Mouse (Mus musculus): Measurements from ENCODE around the gene Lin52.

Lin52 gene

DNA sequence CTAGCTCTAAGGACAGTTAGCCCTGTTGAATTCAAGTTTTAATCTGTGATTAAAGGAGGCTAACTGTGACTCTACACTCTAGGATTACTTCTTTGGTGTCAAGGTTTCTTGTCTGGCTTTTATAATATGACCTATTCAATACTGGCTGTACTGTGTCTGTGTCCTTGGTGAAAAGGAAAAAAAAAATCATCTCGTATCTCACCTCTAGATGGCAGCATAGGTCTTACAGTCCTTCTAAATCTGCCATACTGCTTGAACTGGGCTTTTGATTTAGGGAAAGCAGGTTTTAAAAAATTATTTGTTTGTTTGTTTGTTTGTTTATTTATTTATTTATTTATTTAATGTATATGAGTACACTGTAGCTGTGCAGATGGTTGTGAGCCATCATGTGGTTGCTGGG is 17.5 kb downstream of the Lin52 start:
- DNase-seq (ENCODE audit: low read depth) = peak; percentile 82

DNA sequence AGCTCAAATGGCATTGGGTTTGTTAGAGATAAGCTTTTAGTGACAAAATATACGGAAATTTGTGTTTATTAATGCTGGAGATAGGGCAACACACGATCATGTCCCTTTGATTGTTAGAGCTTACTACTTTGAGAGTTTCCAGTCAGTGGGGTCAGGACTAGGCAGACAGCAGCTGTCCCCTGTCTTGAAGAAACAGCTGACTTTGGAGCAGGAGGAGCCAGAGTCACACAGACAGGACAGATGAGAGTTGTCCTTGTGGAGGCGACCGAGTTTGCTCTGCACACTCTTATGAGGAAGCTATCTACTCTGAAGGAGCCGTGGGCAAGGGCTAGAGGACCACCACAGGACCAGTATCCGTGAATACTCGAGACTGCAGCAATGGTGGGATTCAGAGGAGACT is 27.7 kb downstream of the Lin52 start:
- DNase-seq (ENCODE audit: low read depth) = no peak

DNA sequence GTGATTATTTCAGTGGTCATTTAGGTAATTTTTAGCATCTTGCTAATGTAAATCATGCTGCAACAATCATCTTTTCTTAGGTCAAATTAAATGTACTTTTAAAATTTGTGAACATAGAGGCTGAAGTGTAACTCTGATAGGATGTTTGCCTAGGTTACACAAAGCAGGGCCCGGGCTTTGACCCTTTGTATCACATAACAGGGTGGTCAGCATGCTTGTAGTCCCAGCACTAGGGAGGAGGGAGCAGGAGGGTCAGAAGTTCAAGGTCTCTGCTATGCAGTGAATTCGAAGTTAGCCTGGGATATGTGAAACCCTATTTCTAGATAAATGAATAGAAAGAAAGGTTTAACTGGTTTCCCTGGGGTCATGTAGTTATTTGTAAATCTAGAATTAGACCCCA is 30.0 kb downstream of the Lin52 start:
- no peak for DNase-seq (ENCODE audit: low read depth)

DNA sequence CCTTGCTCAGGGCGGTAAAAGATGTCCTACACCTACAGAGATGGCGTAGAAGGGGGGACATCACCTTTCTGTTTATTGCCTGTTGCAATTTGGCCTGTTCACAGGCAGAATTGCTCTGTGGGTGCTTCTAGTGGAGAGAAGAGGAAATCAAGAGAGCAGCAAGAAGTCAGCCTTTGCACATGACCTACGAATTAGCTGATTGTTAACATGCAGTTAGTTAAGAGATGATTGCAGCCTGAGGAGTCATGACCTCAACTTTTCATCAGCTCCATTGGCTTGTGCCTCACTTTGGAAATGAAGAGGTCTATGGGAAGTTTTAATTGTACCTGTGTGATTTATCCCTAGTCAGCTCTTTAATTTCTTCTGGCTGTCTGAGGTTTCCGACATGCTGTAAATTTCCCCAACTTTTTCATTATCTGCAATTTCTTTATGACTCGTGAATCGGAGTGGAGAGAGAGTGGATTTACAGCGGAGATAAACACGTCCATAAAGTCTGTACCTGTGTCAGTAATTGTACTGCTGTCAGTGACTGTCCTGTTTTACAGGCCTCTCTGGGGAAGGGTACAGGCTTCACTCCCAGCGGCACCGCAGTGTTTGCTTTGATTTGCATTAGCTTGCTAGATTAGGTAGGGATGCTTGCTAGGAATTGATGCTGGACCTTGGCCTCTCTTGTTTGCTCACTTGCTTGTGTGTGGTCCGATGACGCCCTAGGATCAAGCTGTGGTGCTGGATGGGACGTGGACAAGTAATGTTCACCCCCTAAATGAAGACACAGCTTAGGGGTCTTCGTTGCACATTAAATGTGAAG is 31.8 kb downstream of the Lin52 start:
- DNase-seq (ENCODE audit: low read depth) = no peak

DNA sequence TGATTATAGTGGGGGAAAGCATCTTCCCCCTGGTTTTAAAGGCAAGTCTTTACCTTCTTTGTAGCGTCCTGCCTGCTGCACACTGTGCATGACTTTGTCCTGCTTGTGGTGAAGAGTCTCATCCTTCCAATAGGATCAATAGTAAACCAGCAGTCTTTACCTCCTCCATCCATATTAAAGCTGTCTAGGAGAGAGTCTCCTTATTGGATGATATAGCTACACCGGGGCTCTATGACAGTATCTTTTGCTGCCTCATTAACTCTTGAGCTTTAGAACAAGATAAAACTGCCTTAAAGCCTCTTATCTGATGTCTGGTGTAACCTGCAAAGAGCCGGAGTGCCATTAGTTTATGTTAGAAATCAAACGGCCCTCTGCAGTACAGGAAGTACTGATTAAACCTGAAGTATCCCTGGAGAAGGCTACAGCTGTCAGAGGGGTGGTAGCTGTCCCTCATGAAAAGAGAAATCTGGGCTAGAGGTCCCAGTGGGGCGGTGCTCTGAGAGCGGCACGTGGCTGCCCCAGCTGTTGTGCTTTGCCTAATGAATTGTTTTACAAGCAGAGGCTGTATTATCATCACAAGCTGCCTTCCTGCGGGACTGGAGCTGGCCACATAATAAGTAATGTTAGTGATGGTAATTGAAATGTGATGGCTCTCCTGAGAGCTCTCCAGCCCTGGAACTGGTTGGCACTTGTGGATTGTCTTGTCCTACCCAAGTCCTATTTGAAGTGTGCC is 36.3 kb downstream of the Lin52 start:
- no peak for DNase-seq (ENCODE audit: low read depth)

DNA sequence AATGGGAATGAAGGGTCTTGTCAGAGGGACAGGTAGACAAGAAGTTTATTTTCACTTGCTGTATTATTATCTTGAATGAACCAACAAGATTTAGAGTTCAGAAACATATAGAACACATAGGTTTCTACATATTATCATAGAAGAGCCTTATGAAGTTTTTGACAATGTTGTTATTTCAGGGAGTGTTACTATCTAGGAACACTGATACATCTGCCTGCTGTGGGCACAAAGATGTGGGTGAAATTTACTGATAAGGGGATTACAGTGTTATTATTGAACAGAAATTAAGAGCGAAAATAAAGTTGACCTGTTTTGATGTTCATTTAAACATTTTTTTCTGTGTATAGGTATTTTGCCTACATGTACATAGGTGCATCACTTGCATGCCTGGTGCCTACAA is 45.6 kb downstream of the Lin52 start:
- DNase-seq (ENCODE audit: low read depth) = no peak

DNA sequence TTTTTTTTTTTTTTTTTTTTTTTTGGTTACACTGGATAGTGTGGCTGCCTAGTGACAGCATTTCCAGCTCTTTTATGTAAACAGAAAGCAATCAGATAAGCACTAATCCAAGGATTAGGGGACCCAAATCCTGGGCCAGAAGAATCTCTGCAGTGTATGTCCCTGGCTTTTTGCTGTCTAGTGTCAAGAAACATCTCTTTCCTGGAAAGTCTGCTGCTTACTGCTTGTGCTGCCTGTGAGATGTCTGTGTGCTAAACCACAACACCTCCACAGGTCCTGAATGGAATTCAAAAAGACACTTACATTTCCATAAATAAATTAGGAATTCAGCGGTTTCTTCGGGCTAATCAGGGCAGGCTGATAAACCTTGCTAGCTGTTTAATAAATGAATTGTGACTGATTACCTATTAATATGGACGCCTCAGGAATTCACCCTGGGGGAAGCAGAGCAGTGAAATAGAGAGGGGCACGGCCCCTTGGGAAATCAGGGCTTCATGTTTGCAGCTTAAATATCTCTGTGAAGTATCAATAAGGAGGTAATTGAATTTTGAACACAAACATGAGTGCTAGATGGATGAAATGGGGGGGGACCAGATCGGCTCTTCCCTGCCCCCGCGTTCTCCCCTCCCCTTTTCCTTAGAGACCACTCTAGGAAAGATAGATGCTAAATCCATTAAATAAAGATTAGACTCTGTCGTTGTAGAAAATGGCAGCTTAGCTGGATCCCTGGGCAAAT is 49.5 kb downstream of the Lin52 start:
- DNase-seq (ENCODE audit: low read depth) = no peak

DNA sequence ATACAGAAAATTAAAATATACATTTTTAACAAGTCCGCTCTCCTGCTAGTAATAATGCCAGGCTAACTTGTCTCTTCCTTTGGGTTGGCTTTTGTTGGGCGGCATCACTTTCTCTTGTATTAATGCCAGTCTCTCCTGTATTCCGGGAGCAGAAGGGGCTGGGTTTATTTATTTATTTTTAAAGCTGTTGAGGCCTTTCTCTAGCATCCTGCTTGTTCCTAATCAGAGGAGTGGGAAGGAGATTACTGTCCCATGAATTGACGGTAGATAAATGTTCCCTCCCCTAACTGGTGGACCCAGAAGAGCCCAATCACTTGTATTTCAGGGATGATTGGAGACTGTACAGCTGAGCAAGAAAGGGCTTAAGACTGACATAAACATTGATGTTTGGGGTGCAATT is 50.1 kb downstream of the Lin52 start:
- DNase-seq (ENCODE audit: low read depth) = no peak

DNA sequence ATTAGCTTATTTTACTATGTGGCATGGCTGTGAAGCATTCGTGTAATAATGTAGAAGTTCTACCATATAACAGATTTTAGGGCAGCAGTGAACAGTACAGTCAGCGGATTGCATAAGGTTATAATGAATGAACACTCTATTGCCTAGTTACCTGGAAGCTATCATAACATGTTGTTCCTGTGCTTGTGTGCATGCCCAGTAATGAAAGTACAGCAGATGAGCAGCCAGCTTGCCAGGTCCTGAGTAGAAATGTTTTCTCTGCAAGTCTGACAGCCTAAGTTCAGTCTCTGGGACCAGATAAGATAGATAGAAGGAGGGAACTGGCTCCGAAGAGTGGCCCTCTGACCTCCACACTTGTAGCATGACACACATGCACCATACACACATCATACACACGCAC is 55.6 kb downstream of the Lin52 start:
- DNase-seq (ENCODE audit: low read depth) = no peak

DNA sequence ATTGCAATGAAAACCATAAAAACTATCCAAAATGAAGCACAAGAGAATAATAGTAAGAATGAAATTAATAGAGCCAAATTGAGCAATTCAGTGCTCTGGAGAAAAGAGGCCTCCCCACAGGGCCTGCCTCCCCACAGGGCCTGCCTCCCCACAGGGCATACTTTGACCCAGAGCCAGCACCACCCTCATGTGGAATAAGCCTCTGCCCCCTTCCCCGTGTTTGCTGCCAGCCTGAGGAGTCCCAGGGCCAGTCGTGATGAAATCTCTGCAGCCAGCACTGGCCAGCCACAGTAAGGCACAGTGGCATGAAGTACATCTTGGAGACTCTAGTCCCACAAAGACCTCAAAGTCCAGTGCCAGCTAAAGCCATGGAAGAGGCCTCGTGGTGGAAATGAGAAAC is 60.8 kb downstream of the Lin52 start:
- no peak for DNase-seq (ENCODE audit: low read depth)

DNA sequence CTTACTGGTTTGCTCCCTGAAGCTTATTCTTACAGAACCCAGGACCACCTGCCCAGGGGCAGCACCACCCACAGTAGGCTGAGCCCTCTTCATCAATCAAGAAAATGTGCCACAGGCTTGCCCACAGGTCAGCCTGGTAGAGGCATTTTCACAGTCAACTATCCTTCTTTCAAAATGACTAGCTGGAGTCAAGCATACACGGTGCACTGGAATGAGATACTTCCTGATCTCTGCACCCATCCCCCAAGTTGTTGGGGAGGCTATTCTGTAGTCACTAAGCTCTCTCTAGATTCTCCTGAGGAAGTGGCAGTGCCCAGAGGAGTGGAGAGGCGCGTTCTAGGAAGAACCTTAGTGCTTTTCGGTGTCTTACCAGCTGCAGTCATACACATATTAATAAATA is 64.3 kb downstream of the Lin52 start:
- DNase-seq (ENCODE audit: low read depth) = no peak

DNA sequence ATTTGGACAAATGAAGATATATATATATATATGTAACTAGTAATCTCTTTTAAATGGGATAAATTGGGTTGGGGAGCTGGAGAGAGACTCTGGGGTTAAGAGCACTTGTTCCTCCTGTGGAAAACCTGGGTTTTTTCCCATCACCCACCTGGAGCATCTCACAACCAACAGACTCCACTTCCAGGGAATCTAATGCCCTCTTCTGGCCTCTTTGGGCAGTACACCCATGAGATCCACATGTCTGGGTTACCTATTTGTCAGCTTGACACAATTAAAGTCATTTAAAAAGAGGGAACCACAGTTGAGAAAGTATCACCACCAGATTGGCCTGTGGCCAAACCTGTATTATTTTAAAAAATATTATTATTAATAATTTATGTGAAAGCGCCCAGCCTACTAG is 65.4 kb downstream of the Lin52 start:
- peak; percentile 37 for DNase-seq (ENCODE audit: low read depth)

DNA sequence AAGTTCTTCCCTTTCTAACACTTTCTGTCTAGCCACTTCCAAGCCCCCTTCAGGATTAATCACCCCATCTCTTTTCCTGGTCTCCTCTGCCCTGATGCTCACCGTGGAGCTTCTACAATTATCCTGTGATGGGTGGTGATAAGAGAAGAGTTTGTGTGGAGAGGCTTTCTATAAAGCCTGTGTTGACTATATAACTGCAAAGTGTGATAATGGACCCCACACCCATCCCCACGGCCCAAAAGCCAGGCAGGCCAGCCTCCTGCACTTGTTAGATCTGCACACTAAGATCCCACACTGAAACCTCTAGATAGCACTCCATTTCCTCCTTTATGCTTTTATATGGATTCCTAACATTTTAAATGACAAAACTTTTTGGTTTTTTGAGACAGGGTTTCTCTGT is 66.8 kb downstream of the Lin52 start:
- no peak for DNase-seq (ENCODE audit: low read depth)

DNA sequence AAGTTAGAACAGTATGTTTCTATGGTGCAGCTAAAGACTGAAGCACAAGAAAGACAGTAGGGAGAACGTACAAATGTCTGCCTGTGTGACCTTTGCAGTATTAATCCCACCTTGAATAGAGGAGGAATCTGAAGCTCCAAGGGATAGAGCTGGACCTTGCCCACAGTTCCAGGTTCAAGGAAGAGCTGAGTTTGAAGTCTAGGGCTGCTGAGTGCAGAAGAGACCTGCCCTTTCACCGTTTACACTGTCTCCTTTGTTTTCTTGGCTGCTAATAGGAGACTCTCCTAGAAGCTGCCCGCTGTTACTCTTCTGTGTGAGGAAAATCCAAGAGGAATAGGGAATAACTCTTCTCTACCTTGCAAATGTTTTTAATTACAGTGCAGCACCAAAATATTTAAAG is 72.5 kb downstream of the Lin52 start:
- DNase-seq (ENCODE audit: low read depth) = no peak

DNA sequence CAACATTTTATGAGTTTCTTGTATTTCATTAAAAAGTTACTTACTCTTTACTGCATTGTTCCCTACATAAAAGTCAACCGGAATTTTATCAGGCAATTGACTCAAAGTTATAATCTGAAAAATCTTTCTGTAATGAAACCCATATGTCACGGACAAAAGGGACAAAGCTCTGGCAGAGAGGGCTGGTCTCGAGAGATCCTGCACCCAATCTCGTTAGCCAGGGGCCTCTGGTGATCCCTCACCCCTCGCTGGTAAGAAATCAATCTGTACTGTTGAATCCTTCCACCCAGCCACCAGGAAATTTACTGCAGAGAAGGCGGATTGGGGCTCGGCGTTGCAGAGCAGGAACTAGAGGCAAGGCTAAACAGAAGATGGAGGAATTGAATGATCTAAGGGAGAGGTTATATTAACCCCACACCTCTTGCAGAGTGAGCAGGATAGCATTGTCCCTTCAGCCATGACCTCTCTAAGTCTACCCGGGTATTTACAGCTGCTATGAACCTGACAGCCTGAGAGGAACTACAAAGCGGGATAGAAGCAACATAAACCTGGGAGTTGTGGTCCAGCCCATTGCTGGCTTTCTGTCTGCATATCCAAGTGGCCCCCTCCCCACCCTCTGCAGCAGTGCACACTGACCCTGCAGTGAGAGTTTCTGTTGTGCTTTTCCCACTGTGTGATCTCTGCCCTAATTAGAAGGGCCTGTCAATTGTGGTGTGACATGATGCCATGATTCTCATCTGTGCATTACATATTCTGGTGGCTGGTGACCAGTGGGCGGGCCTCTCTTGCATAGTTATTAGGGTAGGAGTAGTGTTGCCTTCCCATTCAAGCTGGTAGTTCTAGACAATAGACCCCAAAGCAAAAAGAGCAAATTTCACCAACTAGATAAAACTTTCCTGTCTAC is 73.2 kb downstream of the Lin52 start:
- no peak for DNase-seq (ENCODE audit: low read depth)

DNA sequence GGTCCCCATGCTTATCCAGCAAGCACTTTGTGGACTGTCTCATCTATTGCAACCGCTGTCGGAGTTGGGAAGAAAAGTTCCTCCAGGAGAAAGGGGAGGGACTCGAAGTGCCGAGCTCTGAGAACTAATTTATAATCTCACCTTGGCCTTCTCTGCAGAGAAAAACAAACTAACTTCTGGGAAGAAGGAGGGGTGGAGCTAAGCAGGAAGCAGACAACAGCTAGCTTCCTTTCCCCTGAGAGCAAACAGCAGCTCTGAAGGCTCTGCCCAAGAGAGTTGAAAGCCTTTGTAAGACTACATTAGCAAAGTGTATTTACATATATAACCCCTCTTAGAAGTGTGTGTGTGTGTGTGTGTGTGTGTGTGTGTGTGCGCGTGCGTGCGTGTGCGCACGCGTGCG is 74.2 kb downstream of the Lin52 start:
- peak; percentile 53 for DNase-seq (ENCODE audit: low read depth)

DNA sequence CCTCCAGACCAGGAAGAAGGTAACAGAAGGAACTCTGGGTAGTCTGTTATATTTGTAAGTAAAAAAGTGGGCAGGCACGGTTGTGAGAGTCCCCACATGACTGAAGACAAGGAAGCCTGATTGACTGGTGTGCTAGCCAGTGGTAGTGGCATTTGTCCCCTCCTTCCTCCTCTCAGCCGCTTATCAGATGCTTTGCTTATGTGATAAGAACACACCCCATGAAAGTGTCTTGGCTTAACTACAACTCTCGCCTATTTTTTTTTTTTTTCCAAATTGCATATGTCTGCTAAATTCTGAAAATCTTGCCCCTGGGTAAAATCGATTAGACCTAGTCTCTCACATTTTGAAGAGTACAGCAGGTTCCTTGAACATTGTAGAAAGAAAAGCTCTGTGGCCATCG is 79.2 kb downstream of the Lin52 start:
- no peak for DNase-seq (ENCODE audit: low read depth)

DNA sequence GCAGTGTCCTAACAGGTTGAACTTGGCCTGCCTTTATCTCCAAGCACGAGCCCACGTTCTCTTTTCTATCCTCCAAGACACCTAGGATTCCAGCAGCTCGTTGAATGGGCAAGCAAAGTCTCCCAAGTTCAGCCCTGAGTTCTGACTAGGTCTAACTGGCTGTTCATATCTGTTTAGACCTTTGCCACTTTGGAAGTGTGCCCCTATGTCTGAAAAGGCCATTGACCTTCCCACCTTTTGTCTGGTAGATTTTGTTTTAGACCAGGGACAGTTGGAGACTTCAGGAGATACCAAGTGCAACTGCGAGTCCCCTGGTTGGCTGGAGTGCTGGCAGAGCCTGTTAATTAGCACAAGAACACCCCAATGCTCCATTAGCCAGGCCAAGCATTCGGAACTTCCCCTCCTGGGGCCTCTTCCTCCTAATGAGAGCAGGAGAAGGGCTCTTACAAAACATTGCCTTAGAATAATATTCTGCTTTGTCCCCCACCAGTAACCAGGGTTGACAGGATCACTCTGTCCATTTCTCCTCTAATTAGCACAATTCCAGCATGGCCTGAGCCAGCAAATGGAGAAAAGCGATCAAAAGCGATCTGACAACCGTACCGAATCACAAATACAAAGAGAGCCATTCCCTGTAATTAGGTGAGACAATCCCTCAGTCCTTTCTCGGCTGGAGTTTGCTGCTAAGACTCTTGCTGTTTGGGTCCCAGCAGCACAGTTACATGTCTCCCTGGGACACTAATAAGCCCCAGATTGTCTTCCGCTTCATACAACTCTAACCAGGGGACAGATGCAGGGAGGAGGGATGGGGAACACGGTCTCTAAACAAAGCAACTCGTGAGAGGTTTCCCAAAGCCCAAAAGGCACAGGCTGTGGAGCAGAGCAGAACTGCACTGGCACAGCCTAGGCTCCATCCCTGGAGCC is 80.9 kb downstream of the Lin52 start:
- no peak for DNase-seq (ENCODE audit: low read depth)

DNA sequence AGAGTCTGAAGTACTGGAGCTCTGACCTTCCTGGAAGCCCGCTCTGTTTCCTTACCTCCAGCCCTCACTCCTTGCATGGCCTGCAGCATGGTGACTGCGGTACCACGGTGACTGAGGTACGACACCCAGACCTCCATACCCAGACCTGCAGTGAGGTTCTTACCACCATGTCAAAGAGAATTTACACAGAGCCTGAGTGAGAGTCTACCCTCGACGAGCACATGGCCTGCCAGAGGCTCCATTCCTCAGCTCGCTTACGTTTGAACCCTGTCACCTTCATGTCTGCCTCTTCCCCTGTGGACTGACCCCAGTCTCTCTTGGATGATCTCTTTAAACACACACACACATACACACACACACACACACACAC is 81.6 kb downstream of the Lin52 start:
- no peak for DNase-seq (ENCODE audit: low read depth)

DNA sequence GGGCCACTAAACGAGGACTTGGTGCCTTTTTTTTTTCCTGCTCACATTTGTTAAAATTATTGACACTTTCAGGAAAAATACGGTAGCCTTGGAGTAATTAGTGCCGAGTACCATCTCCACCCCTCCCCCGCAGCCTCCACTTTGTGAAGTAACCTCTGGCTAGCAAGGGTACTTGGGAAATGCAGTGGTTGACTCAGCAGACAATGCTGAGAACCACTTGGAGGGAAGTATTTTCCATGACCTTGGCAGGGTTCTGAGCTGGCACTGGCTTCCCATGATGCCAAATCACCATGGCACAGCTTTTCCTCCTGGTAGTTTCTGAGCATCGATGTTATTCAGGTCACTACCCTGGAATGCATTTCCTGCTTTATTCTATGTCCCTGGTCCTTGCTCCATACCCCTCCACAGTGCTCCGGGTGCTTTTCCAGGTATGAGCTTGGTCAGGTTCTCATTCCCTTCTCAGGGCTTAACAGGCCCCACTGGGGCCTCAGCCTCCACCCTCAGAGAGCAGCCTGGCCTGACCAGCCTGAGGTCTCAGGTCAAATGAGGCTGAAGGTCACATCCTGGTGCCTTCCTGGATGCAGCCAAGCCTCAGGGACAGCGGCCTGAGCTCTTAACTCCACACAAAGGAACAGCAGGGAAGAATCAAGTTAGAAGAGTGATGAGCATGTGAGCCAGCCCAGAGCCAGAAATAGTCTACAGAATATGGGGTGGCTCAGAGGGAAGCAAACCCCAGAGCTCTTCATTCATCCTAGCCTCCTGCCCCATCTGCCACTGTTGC is 82.7 kb downstream of the Lin52 start:
- no peak for DNase-seq (ENCODE audit: low read depth)

All from induced T-regulatory cell, adult 2 months (primary cell).